Comparison of ENCODE assay signal across 8 mouse cellular contexts in genomic region chr17:32350382-32350983, GRCm38 (mm10). TPM values are rescaled to one million over a fixed set of nuclear protein-coding genes. Genes with fewer than 3 reads are reported as not detected.
DNase-seq lines count a peak whose midpoint lies in the region; ATAC-seq lines count a peak whose summit lies in the region.

Akap8l (minus strand) TSS chr17:32350607.

- peak; percentile 98 for ATAC-seq in hindbrain, embryonic 11.5 days (ENCODE audit: low FRiP score)

- peak within 1 kb of the TSS; percentile 88 for H3K4me3 ChIP-seq in hindbrain, embryonic 11.5 days (ENCODE audit: low read depth, low read length)

- peak; percentile 97 for DNase-seq in Muller cell, postnatal 12 days (ENCODE audit: inconsistent ontology term)
- DNase-seq in cerebellum, adult 9-11 months = peak; percentile 99
- peak; percentile 98 to 99 for DNase-seq in frontal cortex, adult 2 months (ENCODE audit: extremely low spot score in 1 of 2, low spot score in 1 of 2)
- DNase-seq in hindbrain, embryonic 11.5 days (ENCODE audit: low spot score) = peak; percentile 96
- DNase-seq in layer of hippocampus, postnatal 10 days (ENCODE audit: low spot score in 2 of 2) = peak; percentile 97 to 98
- DNase-seq in lung, postnatal 10 days = peak; percentile 99
- peak; percentile 90 for DNase-seq in ovary, postnatal 36 days (ENCODE audit: low spot score)
- DNase-seq in thymus, postnatal 25 days = peak; percentile 95

- peak within 1 kb of the TSS; percentile 82 for H3K4me2 ChIP-seq in hindbrain, embryonic 11.5 days (replicated peaks; ENCODE audit: low read depth, low read length)

- H3K4me1 ChIP-seq in hindbrain, embryonic 11.5 days (replicated peaks; ENCODE audit: control insufficient read depth, insufficient read depth, low read length) = no peaks in the 10 kb centered on the region; the same call in 1 of the 2 replicates

- no peaks in the 10 kb centered on the region for H3K36me3 ChIP-seq in hindbrain, embryonic 11.5 days (ENCODE audit: control insufficient read depth, insufficient read depth, low read length)

- under 1% methylated on average over 37 of the region's 37 CpGs for WGBS in hindbrain, embryonic 11.5 days

- no peaks in the 10 kb centered on the region for H3K27me3 ChIP-seq in hindbrain, embryonic 11.5 days (ENCODE audit: control insufficient read depth, insufficient read depth, low read length)

- H3K9me3 ChIP-seq in hindbrain, embryonic 11.5 days (ENCODE audit: control insufficient read depth, low read length) = no peaks in the 10 kb centered on the region

- H3K27ac ChIP-seq in hindbrain, embryonic 11.5 days (ENCODE audit: low read depth, low read length) = peak within 1 kb of the TSS; percentile 76

- H3K9ac ChIP-seq in hindbrain, embryonic 11.5 days (ENCODE audit: low read depth, low read length) = peak within 1 kb of the TSS; percentile 84

RNA-seq across cellular contexts. Expression of gene Akap8l, which starts in this region (rescaled TPM):
- polyA plus RNA-seq in frontal cortex, adult 2 months (2012; rRNA removed) = 347 and 400 TPM in 2 replicates
- 69.3 and 80.1 TPM in 2 replicates for polyA plus RNA-seq in hindbrain, embryonic 11.5 days (2014; fragmentation: Nextera tagmentation; extraction: Ambion mirVana)
- 100 to 1,000 TPM; 115 to 140 TPM for total RNA-seq in layer of hippocampus, postnatal 10 days (2021)

Comparison
In these comparisons a context has a peak if more than half of its experiments do, and no peak if none do; other contexts are left out.
1. Peak in every context shown above with its lines: DNase-seq, ATAC-seq, H3K4me3 ChIP-seq and H3K27ac ChIP-seq.